Mouse (Mus musculus) spleen, adult 2 months (tissue): ENCODE data around the gene Eef1a2.

Experiments
- CTCF ChIP-seq: fragments of 200-500 bp; IDR thresholded peaks from 2 replicates; pipeline ENCODE4 v1.5.1; 2011; ENCODE audit warnings: mild to moderate bottlenecking, inconsistent platforms; ENCODE audit not compliant: insufficient read depth, insufficient read length, insufficient replicate concordance; ENCODE audit errors: extremely low read depth
- POLR2A ChIP-seq: fragments of 200-500 bp; IDR thresholded peaks from 2 replicates; pipeline ENCODE4 v1.6.1; 2011; ENCODE audit warnings: low read depth, low read length, inconsistent platforms

GRCm38 (mm10) chr2:181202422-181202821, 45.6 kb upstream of the Eef1a2 start, which contains the start of gene Ptk6:
- TF ChIP-seq POLR2A (no peak), CTCF (no peak)
